Mouse (Mus musculus) brain, embryonic 14.5 days (tissue): ENCODE measurements at regions not wholly inside any gene's neighbourhood (a gene's known extent, or its start where the extent isn't known, plus 50 kb on each side); places are given as distances from the start of the nearest gene placed in this dataset.
A peak's percentile ranks its signal among the peaks of the same experiment; 100 is the strongest.

ENCODE experiments used
- DNase-seq: peaks from one replicate; pipeline ENCODE4 v3.0.0-alpha.2; 2011; ENCODE audit warnings: low read depth
- CTCF ChIP-seq: fragments of 200-500 bp; IDR thresholded peaks from 2 replicates; pipeline ENCODE4 v1.5.1; 2012; ENCODE audit warnings: inconsistent platforms, mild to moderate bottlenecking, moderate library complexity, borderline replicate concordance; ENCODE audit not compliant: insufficient read depth, insufficient read length; ENCODE audit errors: extremely low read depth
- POLR2A ChIP-seq: fragments of 200-500 bp; IDR thresholded peaks from 2 replicates; pipeline ENCODE4 v1.6.1; 2012; ENCODE audit warnings: mild to moderate bottlenecking, inconsistent platforms, borderline replicate concordance; ENCODE audit not compliant: poor library complexity, insufficient read depth, insufficient read length, severe bottlenecking; ENCODE audit errors: extremely low read depth

- peak; percentile 69 for DNase-seq
- TF ChIP-seq CTCF, result no peak
- no peak for TF ChIP-seq POLR2A
Observed at GRCm38 (mm10) chr4:81005507-81006328, 95.3 kb downstream of the Lurap1l start.

- TF ChIP-seq POLR2A, result no peak
- TF ChIP-seq CTCF, result no peak
- no peak for DNase-seq
Observed at GRCm38 (mm10) chr4:81006546-81006945, 96.1 kb downstream of the Lurap1l start.

GRCm38 (mm10) chr4:81021850-81022249 lies 111.4 kb downstream of the Lurap1l start:
- peak; percentile 24 for DNase-seq
- TF ChIP-seq POLR2A (no peak), CTCF (no peak)

- DNase-seq, result peak; percentile 3
- no peak for TF ChIP-seq CTCF
- TF ChIP-seq POLR2A, result no peak
Observed at GRCm38 (mm10) chr4:81023436-81023983, 113.1 kb downstream of the Lurap1l start.

- TF ChIP-seq CTCF (no peak), POLR2A (no peak)
- DNase-seq, result no peak
Observed at GRCm38 (mm10) chr4:81027558-81027957, 117.1 kb downstream of the Lurap1l start.

GRCm38 (mm10) chr4:81030671-81031070 lies 120.2 kb downstream of the Lurap1l start:
- TF ChIP-seq POLR2A (no peak), CTCF (no peak)

GRCm38 (mm10) chr4:81037336-81037902 lies 127.0 kb downstream of the Lurap1l start:
- TF ChIP-seq CTCF (no peak), POLR2A (no peak)
- DNase-seq, result no peak

More at GRCm38 (mm10) chr4:81030671-81031070, 120.2 kb downstream of the Lurap1l start:
- DNase-seq, result no peak

- TF ChIP-seq POLR2A, result no peak
- no peak for TF ChIP-seq CTCF
- DNase-seq, result no peak
Observed at GRCm38 (mm10) chr4:81058227-81058626, 147.8 kb downstream of the Lurap1l start.

GRCm38 (mm10) chr4:81058809-81059208 lies 148.4 kb downstream of the Lurap1l start:
- peak; percentile 80 for DNase-seq
- TF ChIP-seq POLR2A (no peak), CTCF (no peak)

- TF ChIP-seq CTCF (no peak), POLR2A (no peak)
- DNase-seq, result peak; percentile 65
Observed at GRCm38 (mm10) chr4:81059356-81059755, 148.9 kb downstream of the Lurap1l start.

GRCm38 (mm10) chr4:81082290-81082947 lies 172.0 kb downstream of the Lurap1l start:
- no peak for TF ChIP-seq CTCF
- no peak for TF ChIP-seq POLR2A
- DNase-seq, result no peak
